Mouse (Mus musculus) midbrain, embryonic 12.5 days (tissue): ENCODE measurements around the gene Ppp1r8. TPM values are rescaled to one million over a fixed set of nuclear protein-coding genes. Genes with fewer than 3 reads are reported as not detected.
"Not testable (repeated sequence)": the region's sequence is repeated elsewhere in the genome, so short reads cannot be mapped to it uniquely, and the experiment has no call there.

Source experiments
- ATAC-seq: fragments of 200-750 bp; cut with Nextera tagmentation; 2 replicates; pipeline ENCODE4 v1.8.0; 2017; ENCODE audit warnings: low read depth, moderate TSS enrichment, moderate library complexity; ENCODE audit not compliant: low FRiP score
- H3K27ac ChIP-seq: fragments of 300-500 bp; sonication (generic); replicated peaks from 2 replicates; pipeline ENCODE4 v1.5.1; 2016; ENCODE audit warnings: mild to moderate bottlenecking
- H3K27me3 ChIP-seq: fragments of 300-500 bp; sonication (generic); 2 replicates; pipeline ENCODE4 v1.6.1; 2016; ENCODE audit warnings: mild to moderate bottlenecking
- H3K36me3 ChIP-seq: fragments of 300-500 bp; sonication (generic); 2 replicates; pipeline ENCODE4 v1.6.1; 2016
- H3K4me1 ChIP-seq: fragments of 300-500 bp; sonication (generic); 2 replicates; pipeline ENCODE4 v1.6.1; 2016
- H3K4me2 ChIP-seq: fragments of 300-500 bp; sonication (generic); replicated peaks from 2 replicates; pipeline ENCODE4 v1.6.1; 2016; ENCODE audit warnings: mild to moderate bottlenecking, moderate library complexity
- H3K4me3 ChIP-seq: fragments of 300-500 bp; sonication (generic); 2 replicates; pipeline ENCODE4 v1.5.1; 2016; ENCODE audit warnings: mild to moderate bottlenecking
- H3K9ac ChIP-seq: fragments of 300-500 bp; sonication (generic); replicated peaks from 2 replicates; pipeline ENCODE4 v1.6.1; 2016; ENCODE audit warnings: mild to moderate bottlenecking, moderate library complexity
- H3K9me3 ChIP-seq: fragments of 300-500 bp; sonication (generic); 2 replicates; pipeline ENCODE4 v1.6.1; 2016; ENCODE audit warnings: mild to moderate bottlenecking
- WGBS: fragments of 180-500 bp; shearing (Covaris S2); methylation state at CpG from one replicate; pipeline ENCODE4 v1.1.7; 2016; 5-methylcytosine and 5-hydroxymethylcytosine counted together
- polyA plus RNA-seq: library from polyadenylated mRNA; unstranded; fragments of >200 nt; fragmentation: Nextera tagmentation; extraction: Ambion mirVana; gene quantifications from 2 replicates; pipeline ENCODE4 v1.2.1, GENCODE M21; 2016

Ppp1r8 gene
- polyA plus RNA-seq, 1 experiment from 2014 or later: 67.1 TPM

- H3K36me3 ChIP-seq: no peaks in the 10 kb centered on the region
- peaks cover 8% of the 10 kb centered on the region for H3K4me1 ChIP-seq
- ATAC-seq: no peak
- no peak overlapping the region for H3K4me3 ChIP-seq
- WGBS: 85% methylated on average over 9 of the region's 9 CpGs
- no peak overlapping the region for H3K27ac ChIP-seq
- no peaks in the 10 kb centered on the region for H3K9me3 ChIP-seq
- H3K4me2 ChIP-seq: no peak overlapping the region
- H3K9ac ChIP-seq: no peak overlapping the region
- peaks cover 32% of the 10 kb centered on the region for H3K27me3 ChIP-seq
These were observed 48.9 kb downstream of the Ppp1r8 start for GRCm38 (mm10) chr4:132794028-132794427.

DNA sequence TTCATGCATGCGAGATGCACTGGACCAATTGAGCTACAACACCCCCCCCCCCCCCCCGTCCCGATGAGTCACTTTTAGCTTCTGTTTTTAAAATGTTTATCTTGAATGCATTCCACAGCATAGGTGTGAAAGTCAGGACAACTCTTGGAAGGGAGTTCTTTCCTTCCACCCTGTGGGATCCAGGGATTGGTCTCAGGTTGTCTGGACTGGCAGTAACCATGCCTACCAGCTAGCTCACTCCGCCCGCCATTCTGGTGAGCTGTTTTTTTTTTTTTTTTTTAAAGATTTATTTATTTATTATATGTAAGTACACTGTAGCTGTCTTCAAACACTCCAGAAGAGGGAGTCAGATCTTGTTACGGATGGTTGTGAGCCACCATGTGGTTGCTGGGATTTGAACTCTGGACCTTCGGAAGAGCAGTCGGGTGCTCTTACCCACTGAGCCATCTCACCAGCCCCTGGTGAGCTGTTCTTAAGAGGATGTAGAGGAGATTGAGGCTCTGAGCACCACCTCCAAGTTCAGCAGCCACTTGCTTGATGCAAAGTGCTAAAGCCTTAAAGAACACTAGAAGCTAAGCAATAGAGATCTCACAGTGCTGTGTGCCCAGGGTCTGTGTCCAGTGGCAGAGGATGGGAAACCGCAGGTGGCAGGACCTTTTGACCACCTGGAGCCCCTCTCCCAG lies 49.5 kb downstream of the Ppp1r8 start:
- H3K9ac ChIP-seq, H3K4me1 ChIP-seq, H3K36me3 ChIP-seq, H3K27ac ChIP-seq, H3K4me2 ChIP-seq, ATAC-seq, H3K9me3 ChIP-seq, H3K4me3 ChIP-seq: not testable (repeated sequence)
- peaks cover 32% of the 10 kb centered on the region for H3K27me3 ChIP-seq
- 92% methylated on average over 9 of the region's 9 CpGs for WGBS

DNA sequence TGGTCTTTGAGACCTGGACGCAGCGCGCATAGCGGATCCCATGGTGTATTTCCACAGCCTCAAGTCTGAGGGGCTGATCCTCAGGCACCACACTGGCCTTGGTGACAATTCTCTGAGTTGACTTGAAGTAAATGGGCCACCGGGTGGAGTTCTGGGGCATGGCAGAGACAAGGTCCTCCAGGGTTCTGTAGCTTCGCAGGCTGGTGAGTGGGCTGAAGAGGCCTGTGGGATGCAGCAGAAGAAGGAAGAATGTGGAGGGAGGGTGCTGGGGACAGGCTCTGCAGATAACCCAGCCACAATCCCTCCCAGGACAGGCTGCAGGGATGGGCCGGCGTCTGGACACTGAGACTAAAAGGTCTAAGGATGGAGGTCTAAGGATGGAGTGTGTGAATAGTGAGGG lies 53.2 kb downstream of the Ppp1r8 start:
- no peak overlapping the region for H3K9ac ChIP-seq
- H3K4me2 ChIP-seq: no peak overlapping the region
- H3K4me1 ChIP-seq: no peaks in the 10 kb centered on the region
- H3K36me3 ChIP-seq: no peaks in the 10 kb centered on the region
- WGBS: 86% methylated on average over 8 of the region's 8 CpGs
- ATAC-seq: no peak
- H3K9me3 ChIP-seq: no peaks in the 10 kb centered on the region
- peaks cover 5% of the 10 kb centered on the region for H3K27me3 ChIP-seq
- H3K4me3 ChIP-seq: no peak overlapping the region
- H3K27ac ChIP-seq: no peak overlapping the region

GRCm38 (mm10) chr4:132785228-132785627 lies 57.7 kb downstream of the Ppp1r8 start:
- WGBS: 89% methylated on average over 13 of the region's 13 CpGs
- no peak overlapping the region for H3K4me2 ChIP-seq
- no peaks in the 10 kb centered on the region for H3K9me3 ChIP-seq
- no peak overlapping the region for H3K4me3 ChIP-seq
- no peak overlapping the region for H3K27ac ChIP-seq
- H3K4me1 ChIP-seq: no peaks in the 10 kb centered on the region
- no peak for ATAC-seq
- no peaks in the 10 kb centered on the region for H3K27me3 ChIP-seq
- no peak overlapping the region for H3K9ac ChIP-seq
- no peaks in the 10 kb centered on the region for H3K36me3 ChIP-seq

GRCm38 (mm10) chr4:132783732-132784131 lies 59.2 kb downstream of the Ppp1r8 start:
- peaks cover 10% of the 10 kb centered on the region for H3K36me3 ChIP-seq
- no peaks in the 10 kb centered on the region for H3K4me1 ChIP-seq
- H3K27me3 ChIP-seq: no peaks in the 10 kb centered on the region
- 93% methylated on average over 2 of the region's 2 CpGs for WGBS
- no peak for ATAC-seq
- H3K9ac ChIP-seq: no peak overlapping the region
- no peak overlapping the region for H3K4me2 ChIP-seq
- H3K4me3 ChIP-seq: no peak overlapping the region
- no peaks in the 10 kb centered on the region for H3K9me3 ChIP-seq
- H3K27ac ChIP-seq: no peak overlapping the region

GRCm38 (mm10) chr4:132780288-132780687 lies 62.7 kb downstream of the Ppp1r8 start:
- 89% methylated on average over 4 of the region's 4 CpGs for WGBS
- ATAC-seq: no peak
- H3K4me3 ChIP-seq: no peak overlapping the region
- H3K4me1 ChIP-seq: no peaks in the 10 kb centered on the region
- H3K9me3 ChIP-seq: no peaks in the 10 kb centered on the region
- no peak overlapping the region for H3K4me2 ChIP-seq
- H3K9ac ChIP-seq: no peak overlapping the region
- no peak overlapping the region for H3K27ac ChIP-seq
- H3K36me3 ChIP-seq: peaks cover 44% of the 10 kb centered on the region
- no peaks in the 10 kb centered on the region for H3K27me3 ChIP-seq

DNA sequence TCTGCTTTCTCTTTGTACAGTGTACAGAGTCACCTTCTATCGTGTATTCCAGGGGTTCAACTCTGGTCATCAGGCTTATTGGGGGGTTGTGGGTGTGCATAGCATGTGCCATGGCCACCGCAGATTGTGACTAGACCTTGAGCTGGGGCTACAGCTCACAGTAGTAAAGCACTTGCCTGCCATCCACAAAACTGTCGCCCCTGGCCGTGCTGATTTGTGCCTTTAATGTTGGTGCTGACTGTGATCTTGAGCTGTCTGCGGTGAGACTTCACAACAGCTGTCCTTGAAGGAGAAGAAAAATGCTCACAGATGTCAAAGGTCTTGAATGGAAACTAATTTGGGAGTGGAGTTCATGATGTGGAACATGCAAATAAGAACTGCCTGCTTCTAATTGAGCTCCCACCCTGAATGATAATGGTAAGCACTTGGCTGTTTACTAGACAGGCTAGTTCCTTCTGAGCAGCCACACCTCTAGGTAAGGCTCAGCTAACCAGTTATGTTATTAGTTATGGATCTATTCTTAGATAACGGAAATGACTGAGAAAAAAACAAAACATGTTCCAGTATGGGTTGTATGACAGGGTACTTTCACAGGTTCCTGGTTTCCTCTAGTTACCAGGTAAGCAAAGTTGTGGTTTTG lies 64.3 kb downstream of the Ppp1r8 start:
- peaks cover 59% of the 10 kb centered on the region for H3K36me3 ChIP-seq
- no peak overlapping the region for H3K4me3 ChIP-seq
- H3K9ac ChIP-seq: no peak overlapping the region
- H3K27ac ChIP-seq: no peak overlapping the region
- WGBS: 94% methylated on average over 6 of the region's 6 CpGs
- no peak overlapping the region for H3K4me2 ChIP-seq
- H3K27me3 ChIP-seq: no peaks in the 10 kb centered on the region
- no peaks in the 10 kb centered on the region for H3K9me3 ChIP-seq
- H3K4me1 ChIP-seq: no peaks in the 10 kb centered on the region
- ATAC-seq: no peak

Other genes with a start within 250 kb of the Ppp1r8 start
- gene Eya3, start 204.2 kb downstream of the Ppp1r8 start, polyA plus RNA-seq: 24.8 and 27.6 TPM in 2 replicates
- 3.6 and 5.5 TPM in 2 replicates for gene Xkr8, start 110.6 kb downstream of the Ppp1r8 start, polyA plus RNA-seq
- gene Smpdl3b, start 85.9 kb downstream of the Ppp1r8 start, polyA plus RNA-seq: 1.1 and 1.7 TPM in 2 replicates
- 111 and 123 TPM in 2 replicates for gene Rpa2, start 74.8 kb downstream of the Ppp1r8 start, polyA plus RNA-seq
- 1.1 and 1.3 TPM in 2 replicates for gene Themis2, start 46.8 kb downstream of the Ppp1r8 start, polyA plus RNA-seq
- gene Stx12, start 41.3 kb upstream of the Ppp1r8 start, polyA plus RNA-seq: 99.1 and 99.2 TPM in 2 replicates
- gene Fam76a, start 79.4 kb upstream of the Ppp1r8 start, polyA plus RNA-seq: 32.1 and 35.3 TPM in 2 replicates
- 0.08 and 0.12 TPM in 2 replicates for gene Fgr, start 130.9 kb upstream of the Ppp1r8 start, polyA plus RNA-seq
- 8.9 and 9.1 TPM in 2 replicates for gene Ahdc1, start 168.1 kb upstream of the Ppp1r8 start, polyA plus RNA-seq